Mouse (Mus musculus) neural tube, embryonic 13.5 days (tissue): ENCODE data around the gene Zp1. TPM values are rescaled to one million over a fixed set of nuclear protein-coding genes. Genes with fewer than 3 reads are reported as not detected.

ENCODE experiments used
- ATAC-seq: fragments of 200-750 bp; cut with Nextera tagmentation; 2 replicates; pipeline ENCODE4 v1.8.0; 2017; ENCODE audit warnings: low read depth, mild to moderate bottlenecking, moderate TSS enrichment, moderate library complexity
- H3K27ac ChIP-seq: fragments of 300-500 bp; sonication (generic); replicated peaks from 2 replicates; pipeline ENCODE4 v1.5.1; 2015; ENCODE audit warnings: moderate library complexity, mild to moderate bottlenecking, inconsistent platforms
- H3K27me3 ChIP-seq: fragments of 300-500 bp; sonication (generic); 2 replicates; pipeline ENCODE4 v1.6.1; 2015; ENCODE audit warnings: mild to moderate bottlenecking, inconsistent platforms
- H3K36me3 ChIP-seq: fragments of 300-500 bp; sonication (generic); 2 replicates; pipeline ENCODE4 v1.6.1; 2015; ENCODE audit warnings: mild to moderate bottlenecking, inconsistent platforms
- H3K4me1 ChIP-seq: fragments of 300-500 bp; sonication (generic); replicated peaks from 2 replicates; pipeline ENCODE4 v1.6.1; 2015; ENCODE audit warnings: inconsistent platforms
- H3K4me2 ChIP-seq: fragments of 300-500 bp; sonication (generic); 2 replicates; pipeline ENCODE4 v1.6.1; 2015; ENCODE audit warnings: inconsistent platforms, mild to moderate bottlenecking, moderate library complexity
- H3K4me3 ChIP-seq: fragments of 300-500 bp; sonication (generic); 2 replicates; pipeline ENCODE4 v1.5.1; 2015; ENCODE audit warnings: mild to moderate bottlenecking, inconsistent platforms
- H3K9ac ChIP-seq: fragments of 300-500 bp; sonication (generic); 2 replicates; pipeline ENCODE4 v1.6.1; 2015; ENCODE audit warnings: moderate library complexity, mild to moderate bottlenecking, inconsistent platforms
- H3K9me3 ChIP-seq: fragments of 300-500 bp; sonication (generic); 2 replicates; pipeline ENCODE4 v1.6.1; 2016; ENCODE audit warnings: inconsistent platforms
- WGBS: fragments of 180-500 bp; shearing (Covaris S2); methylation state at CpG from one replicate; pipeline ENCODE4 v1.1.7; 2015; 5-methylcytosine and 5-hydroxymethylcytosine counted together
- polyA plus RNA-seq: library from polyadenylated mRNA; unstranded; fragments of >200 nt; fragmentation: Nextera tagmentation; extraction: Ambion mirVana; gene quantifications from 2 replicates; pipeline ENCODE4 v1.2.1, GENCODE M21; 2015

The Zp1 gene
- polyA plus RNA-seq, 1 experiment from 2014 or later, result not detected

- Histone ChIP-seq H3K36me3 (peaks cover 46% of the 10 kb centered on the region), H3K27ac (no peak overlapping the region), H3K27me3 (no peaks in the 10 kb centered on the region), H3K9me3 (no peaks in the 10 kb centered on the region), H3K4me2 (no peak overlapping the region), H3K4me1 (peaks cover 46% of the 10 kb centered on the region), H3K4me3 (no peak overlapping the region), H3K9ac (no peak overlapping the region)
- 90% methylated on average over 3 of the region's 3 CpGs for WGBS
- no peak for ATAC-seq
Measured at GRCm38 (mm10) chr19:10943955-10944354, 23.5 kb upstream of the Zp1 start.

- Histone ChIP-seq H3K9ac (peak overlapping the region; percentile 71), H3K4me1 (peaks cover 21% of the 10 kb centered on the region), H3K27ac (peak overlapping the region; percentile 77), H3K4me3 (peak overlapping the region; percentile 40), H3K4me2 (peak overlapping the region; percentile 75), H3K27me3 (no peaks in the 10 kb centered on the region), H3K9me3 (no peaks in the 10 kb centered on the region), H3K36me3 (peaks cover 36% of the 10 kb centered on the region)
- 2% methylated on average over 40 of the region's 40 CpGs for WGBS
- peak; percentile 77 for ATAC-seq
Measured at GRCm38 (mm10) chr19:10940801-10941457, 20.5 kb upstream of the Zp1 start.

GRCm38 (mm10) chr19:10940097-10940800, 19.8 kb upstream of the Zp1 start:
- H3K27ac ChIP-seq, result peak overlapping the region; percentile 77
- peaks cover 35% of the 10 kb centered on the region for H3K36me3 ChIP-seq
- peak overlapping the region; percentile 71 for H3K9ac ChIP-seq
- peaks cover 21% of the 10 kb centered on the region for H3K4me1 ChIP-seq
- WGBS, result 19% methylated on average over 37 of the region's 37 CpGs
- peak overlapping the region; percentile 40 for H3K4me3 ChIP-seq
- no peaks in the 10 kb centered on the region for H3K9me3 ChIP-seq
- H3K4me2 ChIP-seq, result peak overlapping the region; percentile 75
- no peaks in the 10 kb centered on the region for H3K27me3 ChIP-seq
- peak; percentile 95 for ATAC-seq

GRCm38 (mm10) chr19:10938771-10939170, 18.3 kb upstream of the Zp1 start:
- 63% methylated on average over 3 of the region's 3 CpGs for WGBS

GRCm38 (mm10) chr19:10937110-10937563, 16.7 kb upstream of the Zp1 start, which contains the start of gene Ptgdr2:
Gene Ptgdr2 (plus strand): TSS chr19:10937160.
- 62% methylated on average over 5 of the region's 5 CpGs for WGBS

More at GRCm38 (mm10) chr19:10938771-10939170, 18.3 kb upstream of the Zp1 start:
- H3K27ac ChIP-seq, result no peak overlapping the region
- no peaks in the 10 kb centered on the region for H3K9me3 ChIP-seq
- ATAC-seq, result no peak
- H3K27me3 ChIP-seq, result no peaks in the 10 kb centered on the region
- H3K4me2 ChIP-seq, result no peak overlapping the region
- peaks cover 20% of the 10 kb centered on the region for H3K36me3 ChIP-seq
- H3K4me1 ChIP-seq, result peaks cover 21% of the 10 kb centered on the region
- H3K9ac ChIP-seq, result no peak overlapping the region
- no peak overlapping the region for H3K4me3 ChIP-seq

GRCm38 (mm10) chr19:10936077-10936476, 15.6 kb upstream of the Zp1 start:
- 88% methylated on average over 5 of the region's 5 CpGs for WGBS

More at GRCm38 (mm10) chr19:10937110-10937563, 16.7 kb upstream of the Zp1 start, which contains the start of gene Ptgdr2:
- no peak within 1 kb of the TSS for H3K4me2 ChIP-seq
- H3K9ac ChIP-seq, result no peak within 1 kb of the TSS
- H3K4me1 ChIP-seq, result peaks cover 21% of the 10 kb centered on the region
- no peak within 1 kb of the TSS for H3K4me3 ChIP-seq
- H3K27me3 ChIP-seq, result no peaks in the 10 kb centered on the region
- H3K27ac ChIP-seq, result no peak within 1 kb of the TSS
- H3K9me3 ChIP-seq, result no peaks in the 10 kb centered on the region
- no peak for ATAC-seq
- peaks cover 4% of the 10 kb centered on the region for H3K36me3 ChIP-seq

GRCm38 (mm10) chr19:10935029-10935428, 14.6 kb upstream of the Zp1 start:
- no peak for ATAC-seq
- H3K4me2 ChIP-seq, result no peak overlapping the region
- H3K9ac ChIP-seq, result no peak overlapping the region
- no peaks in the 10 kb centered on the region for H3K27me3 ChIP-seq
- no peak overlapping the region for H3K27ac ChIP-seq
- no peaks in the 10 kb centered on the region for H3K36me3 ChIP-seq
- H3K4me3 ChIP-seq, result no peak overlapping the region
- peaks cover 2% of the 10 kb centered on the region; the same call in 1 of the 2 replicates for H3K4me1 ChIP-seq
- H3K9me3 ChIP-seq, result no peaks in the 10 kb centered on the region
- 48% methylated on average over 5 of the region's 5 CpGs for WGBS

More at GRCm38 (mm10) chr19:10936077-10936476, 15.6 kb upstream of the Zp1 start:
- H3K27ac ChIP-seq, result no peak overlapping the region
- H3K4me1 ChIP-seq, result peaks cover 13% of the 10 kb centered on the region
- H3K36me3 ChIP-seq, result no peaks in the 10 kb centered on the region
- no peak overlapping the region for H3K4me3 ChIP-seq
- ATAC-seq, result no peak
- H3K9me3 ChIP-seq, result no peaks in the 10 kb centered on the region
- no peak overlapping the region for H3K9ac ChIP-seq
- H3K27me3 ChIP-seq, result no peaks in the 10 kb centered on the region
- H3K4me2 ChIP-seq, result no peak overlapping the region

- no peaks in the 10 kb centered on the region for H3K9me3 ChIP-seq
- H3K36me3 ChIP-seq, result no peaks in the 10 kb centered on the region
- H3K4me1 ChIP-seq, result peaks cover 10% of the 10 kb centered on the region
- no peak overlapping the region for H3K4me3 ChIP-seq
- H3K9ac ChIP-seq, result no peak overlapping the region
- H3K27me3 ChIP-seq, result no peaks in the 10 kb centered on the region
- WGBS, result 83% methylated on average over 2 of the region's 2 CpGs
- no peak overlapping the region for H3K4me2 ChIP-seq
- no peak for ATAC-seq
- H3K27ac ChIP-seq, result no peak overlapping the region
Measured at GRCm38 (mm10) chr19:10930641-10931040, 10.2 kb upstream of the Zp1 start.

GRCm38 (mm10) chr19:10926666-10927065, 6.2 kb upstream of the Zp1 start:
- Histone ChIP-seq H3K36me3 (no peaks in the 10 kb centered on the region), H3K4me2 (no peak overlapping the region), H3K4me1 (peaks cover 10% of the 10 kb centered on the region), H3K27me3 (no peaks in the 10 kb centered on the region), H3K9ac (no peak overlapping the region), H3K9me3 (no peaks in the 10 kb centered on the region), H3K4me3 (no peak overlapping the region), H3K27ac (peak overlapping the region; percentile 65)
- ATAC-seq, result 0 out of 2 replicates have a peak, but pooled peaks have one; percentile 13
- 33% methylated on average over 4 of the region's 4 CpGs for WGBS

GRCm38 (mm10) chr19:10926123-10926621, 5.7 kb upstream of the Zp1 start:
- H3K9ac ChIP-seq, result no peak overlapping the region
- no peak overlapping the region for H3K4me3 ChIP-seq
- no peaks in the 10 kb centered on the region for H3K27me3 ChIP-seq
- no peaks in the 10 kb centered on the region for H3K9me3 ChIP-seq
- WGBS, result 8% methylated on average over 6 of the region's 6 CpGs
- H3K4me1 ChIP-seq, result peaks cover 10% of the 10 kb centered on the region
- peak; percentile 75 for ATAC-seq
- no peaks in the 10 kb centered on the region for H3K36me3 ChIP-seq
- H3K27ac ChIP-seq, result peak overlapping the region; percentile 65
- H3K4me2 ChIP-seq, result no peak overlapping the region

- H3K4me3 ChIP-seq, result no peak overlapping the region
- ATAC-seq, result no peak
Measured at GRCm38 (mm10) chr19:10924220-10924619, 3.8 kb upstream of the Zp1 start.

GRCm38 (mm10) chr19:10921058-10921457, 626 bp upstream of the Zp1 start:
- Histone ChIP-seq H3K4me3 (no peak overlapping the region), H3K4me2 (no peak overlapping the region), H3K9me3 (no peaks in the 10 kb centered on the region), H3K27ac (no peak overlapping the region), H3K36me3 (no peaks in the 10 kb centered on the region), H3K4me1 (peaks cover 4% of the 10 kb centered on the region; the same call in 1 of the 2 replicates), H3K9ac (no peak overlapping the region), H3K27me3 (no peaks in the 10 kb centered on the region)
- WGBS, result 82% methylated on average over 3 of the region's 3 CpGs
- ATAC-seq, result no peak

More at GRCm38 (mm10) chr19:10924220-10924619, 3.8 kb upstream of the Zp1 start:
- Histone ChIP-seq H3K27me3 (no peaks in the 10 kb centered on the region), H3K9me3 (no peaks in the 10 kb centered on the region), H3K4me1 (peaks cover 10% of the 10 kb centered on the region), H3K9ac (no peak overlapping the region), H3K4me2 (no peak overlapping the region), H3K27ac (no peak overlapping the region), H3K36me3 (no peaks in the 10 kb centered on the region)
- WGBS, result 40% methylated on average over 4 of the region's 4 CpGs
